In genomic region chr2:34915103-34915502, GRCm38 (mm10) we compare ENCODE assay signal across 14 mouse cellular contexts. TPM values are rescaled to one million over a fixed set of nuclear protein-coding genes. Genes with fewer than 3 reads are reported as not detected.
A peak's percentile ranks its signal among the peaks of the same experiment; 100 is the strongest.
DNase-seq lines count a peak whose midpoint lies in the region; ATAC-seq and TF ChIP-seq lines count a peak whose summit lies in the region.
"Had no signal": no experiment of that assay in that cellular context is flagged by ENCODE, and none has a peak within 500 bp of the region (broad histone marks: within the 10 kb centered on the region; RNA-seq: fewer than 3 reads in every experiment).

No protein-coding gene starts in this region.

- H3K4me3 ChIP-seq in hindbrain, embryonic 13.5 days, result no peak overlapping the region
- no peak overlapping the region for H3K4me3 ChIP-seq in hindbrain, postnatal 0 days (ENCODE audit: low read length)
- no peak overlapping the region for H3K4me3 ChIP-seq in midbrain, embryonic 12.5 days
- no peak overlapping the region; the same call in 1 of the 2 replicates for H3K4me3 ChIP-seq in midbrain, embryonic 10.5 days

- no peak for TF ChIP-seq CTCF in hindbrain, postnatal 0 days (IDR thresholded peaks at IDR 0.05; ENCODE audit: low read depth)

- H3K27me3 ChIP-seq in hindbrain, embryonic 13.5 days, result peaks cover 47% of the 10 kb centered on the region
- H3K27me3 ChIP-seq in hindbrain, postnatal 0 days (ENCODE audit: insufficient read depth, low read length), result no peaks in the 10 kb centered on the region
- peaks cover 51% of the 10 kb centered on the region for H3K27me3 ChIP-seq in midbrain, embryonic 12.5 days
- H3K27me3 ChIP-seq in midbrain, embryonic 10.5 days (ENCODE audit: low read depth, poor library complexity, severe bottlenecking), result peaks cover 60% of the 10 kb centered on the region

- no peaks in the 10 kb centered on the region for H3K36me3 ChIP-seq in hindbrain, embryonic 13.5 days
- H3K36me3 ChIP-seq in hindbrain, postnatal 0 days (ENCODE audit: insufficient read depth, low read length), result no peaks in the 10 kb centered on the region
- H3K36me3 ChIP-seq in midbrain, embryonic 12.5 days, result no peaks in the 10 kb centered on the region
- H3K36me3 ChIP-seq in midbrain, embryonic 10.5 days, result no peaks in the 10 kb centered on the region
- H3K36me3 ChIP-seq: embryonic facial prominence, embryonic 13.5 days had no signal

- 61% methylated on average over 2 of the region's 2 CpGs for WGBS in hindbrain, embryonic 13.5 days
- WGBS in hindbrain, postnatal 0 days, result 55% methylated on average over 2 of the region's 2 CpGs
- 55% methylated on average over 2 of the region's 2 CpGs for WGBS in midbrain, embryonic 12.5 days
- 46% methylated on average over 2 of the region's 2 CpGs for WGBS in midbrain, embryonic 10.5 days

- peaks cover 22% of the 10 kb centered on the region for H3K4me1 ChIP-seq in hindbrain, embryonic 13.5 days (replicated peaks)
- 0 out of 2 replicates have a peak, but pooled peaks cover 7% of the 10 kb centered on the region for H3K4me1 ChIP-seq in hindbrain, postnatal 0 days (ENCODE audit: insufficient read depth, low read length)
- peaks cover 22% of the 10 kb centered on the region for H3K4me1 ChIP-seq in midbrain, embryonic 12.5 days
- H3K4me1 ChIP-seq in midbrain, embryonic 10.5 days, result peaks cover 31% of the 10 kb centered on the region

- ATAC-seq in hindbrain, embryonic 13.5 days (ENCODE audit: low FRiP score), result no peak
- no peak for ATAC-seq in hindbrain, postnatal 0 days
- ATAC-seq in midbrain, embryonic 12.5 days (ENCODE audit: low FRiP score, low read depth), result no peak
- no peak for ATAC-seq in monocyte, adult 5-6 weeks (replicated peaks; ENCODE audit: insufficient number of reproducible peaks, low FRiP score, low TSS enrichment, poor library complexity, severe bottlenecking)

- H3K4me2 ChIP-seq in hindbrain, embryonic 13.5 days, result peak overlapping the region; percentile 82
- H3K4me2 ChIP-seq in hindbrain, postnatal 0 days (ENCODE audit: low read depth, low read length), result no peak overlapping the region
- H3K4me2 ChIP-seq in midbrain, embryonic 12.5 days (replicated peaks), result peak overlapping the region; percentile 97; the same call in 1 of the 2 replicates

- peak; percentile 5 for DNase-seq in embryo, embryonic 10 days (ENCODE audit: low spot score)
- no peak for DNase-seq in embryo, embryonic 10.5 days (ENCODE audit: low spot score)
- no peak for DNase-seq in hindbrain, postnatal 0 days (ENCODE audit: low spot score)
- DNase-seq in midbrain, embryonic 10.5 days (ENCODE audit: low spot score), result no peak
- peak; percentile 45 for DNase-seq in thymus, postnatal 14 days
- DNase-seq: cerebellum, adult 9-11 months; kidney, postnatal 10 days had no signal

- H3K27ac ChIP-seq in hindbrain, embryonic 13.5 days, result no peak overlapping the region
- no peak overlapping the region for H3K27ac ChIP-seq in hindbrain, postnatal 0 days
- H3K27ac ChIP-seq in midbrain, embryonic 12.5 days (replicated peaks), result no peak overlapping the region
- no peak overlapping the region for H3K27ac ChIP-seq in midbrain, embryonic 10.5 days (replicated peaks)
- H3K27ac ChIP-seq: embryonic facial prominence, embryonic 13.5 days had no signal

- H3K9me3 ChIP-seq in hindbrain, embryonic 13.5 days, result no peaks in the 10 kb centered on the region
- no peaks in the 10 kb centered on the region for H3K9me3 ChIP-seq in hindbrain, postnatal 0 days (ENCODE audit: low read length)
- H3K9me3 ChIP-seq in midbrain, embryonic 12.5 days, result no peaks in the 10 kb centered on the region
- no peaks in the 10 kb centered on the region for H3K9me3 ChIP-seq in midbrain, embryonic 10.5 days (replicated peaks)
- H3K9me3 ChIP-seq: embryonic facial prominence, embryonic 13.5 days had no signal

- H3K9ac ChIP-seq in hindbrain, embryonic 13.5 days, result no peak overlapping the region
- no peak overlapping the region for H3K9ac ChIP-seq in hindbrain, postnatal 0 days (replicated peaks; ENCODE audit: low read length)
- H3K9ac ChIP-seq in midbrain, embryonic 12.5 days (replicated peaks), result no peak overlapping the region

RNA-seq across cellular contexts. Expression of gene Phf19, which starts 1.3 kb away (rescaled TPM):
- polyA plus RNA-seq in hindbrain, embryonic 13.5 days (2015; fragmentation: Nextera tagmentation; extraction: Ambion mirVana), result 1.1 and 1.3 TPM in 2 replicates
- 1.7 and 2.5 TPM in 2 replicates for total RNA-seq in hindbrain, postnatal 0 days (2014; rRNA removed)
- 1.3 and 3.1 TPM in 2 replicates for polyA plus RNA-seq in hindbrain, postnatal 0 days (2015; fragmentation: Nextera tagmentation; extraction: Ambion mirVana)
- polyA plus RNA-seq in midbrain, embryonic 12.5 days (2016; fragmentation: Nextera tagmentation; extraction: Ambion mirVana), result 2.7 and 4.1 TPM in 2 replicates
- 2.6 and 2.8 TPM in 2 replicates for polyA plus RNA-seq in midbrain, embryonic 10.5 days (2016; fragmentation: Nextera tagmentation; extraction: Ambion mirVana)
- total RNA-seq in monocyte, adult 5-6 weeks (2017), result 1.1 to 5.3 TPM (median 1.4 TPM) in 3 replicates

RNA-seq across cellular contexts. Expression of gene Psmd5, which starts 40.3 kb away (rescaled TPM):
- polyA plus RNA-seq in hindbrain, embryonic 13.5 days (2015; fragmentation: Nextera tagmentation; extraction: Ambion mirVana), result 95.6 and 105 TPM in 2 replicates
- 37.6 and 39.4 TPM in 2 replicates for total RNA-seq in hindbrain, postnatal 0 days (2014; rRNA removed)
- polyA plus RNA-seq in hindbrain, postnatal 0 days (2015; fragmentation: Nextera tagmentation; extraction: Ambion mirVana), result 74.6 and 80.0 TPM in 2 replicates
- polyA plus RNA-seq in midbrain, embryonic 12.5 days (2016; fragmentation: Nextera tagmentation; extraction: Ambion mirVana), result 106 and 107 TPM in 2 replicates
- polyA plus RNA-seq in midbrain, embryonic 10.5 days (2016; fragmentation: Nextera tagmentation; extraction: Ambion mirVana), result 135 and 139 TPM in 2 replicates
- 18.7 to 33.4 TPM (median 20.4 TPM) in 3 replicates for total RNA-seq in monocyte, adult 5-6 weeks (2017)

RNA-seq across cellular contexts. Expression of gene Cutal, which starts 40.9 kb away (rescaled TPM):
- polyA plus RNA-seq in hindbrain, embryonic 13.5 days (2015; fragmentation: Nextera tagmentation; extraction: Ambion mirVana), result not detected in 2 replicates
- 0.26 and 0.65 TPM in 2 replicates for total RNA-seq in hindbrain, postnatal 0 days (2014; rRNA removed)
- polyA plus RNA-seq in hindbrain, postnatal 0 days (2015; fragmentation: Nextera tagmentation; extraction: Ambion mirVana), result 0.20 and 0.37 TPM in 2 replicates
- polyA plus RNA-seq in midbrain, embryonic 12.5 days (2016; fragmentation: Nextera tagmentation; extraction: Ambion mirVana), result 0.28 TPM in 1 of 2 replicates, not detected in the other
- polyA plus RNA-seq in midbrain, embryonic 10.5 days (2016; fragmentation: Nextera tagmentation; extraction: Ambion mirVana), result 0.11 TPM in 1 of 2 replicates, not detected in the other
- total RNA-seq in monocyte, adult 5-6 weeks (2017), result not detected in 3 replicates
- total RNA-seq: megakaryocyte progenitor cell, adult 5-6 weeks had no signal
- polyA plus RNA-seq: activated CD4-positive, CD25-positive, alpha-beta regulatory T cell, adult 4 months; neural tube, embryonic 11.5 days had no signal

RNA-seq across cellular contexts. Expression of gene Traf1, which starts 46.5 kb away (rescaled TPM):
- polyA plus RNA-seq in hindbrain, embryonic 13.5 days (2015; fragmentation: Nextera tagmentation; extraction: Ambion mirVana), result 0.73 and 1.9 TPM in 2 replicates
- total RNA-seq in hindbrain, postnatal 0 days (2014; rRNA removed), result 1.0 and 2.6 TPM in 2 replicates
- polyA plus RNA-seq in hindbrain, postnatal 0 days (2015; fragmentation: Nextera tagmentation; extraction: Ambion mirVana), result 3.4 and 3.9 TPM in 2 replicates
- 0.35 and 1.3 TPM in 2 replicates for polyA plus RNA-seq in midbrain, embryonic 12.5 days (2016; fragmentation: Nextera tagmentation; extraction: Ambion mirVana)
- 0.12 and 0.27 TPM in 2 replicates for polyA plus RNA-seq in midbrain, embryonic 10.5 days (2016; fragmentation: Nextera tagmentation; extraction: Ambion mirVana)
- total RNA-seq in monocyte, adult 5-6 weeks (2017), result 94.2 to 168 TPM (median 96.5 TPM) in 3 replicates
- polyA plus RNA-seq: neural tube, embryonic 11.5 days had no signal

Comparison
In these comparisons a context has a peak if more than half of its experiments do, and no peak if none do; other contexts are left out.
1. DNase-seq: peak in embryo, embryonic 10 days (single experiment) and thymus, postnatal 14 days (single experiment); none in embryo, embryonic 10.5 days (single experiment), hindbrain, postnatal 0 days (single experiment) and midbrain, embryonic 10.5 days (single experiment).